Mouse (Mus musculus) CH12.LX (cell line): ENCODE data around the gene Pdzrn4. TPM values are rescaled to one million over a fixed set of nuclear protein-coding genes. Genes with fewer than 3 reads are reported as not detected.

Experiments
- DNase-seq: peaks from one replicate; pipeline ENCODE4 v3.0.0-alpha.2; 2013; ENCODE audit errors: extremely low read depth
- H3K27ac ChIP-seq: 2 replicates; pipeline ENCODE4 v1.5.1; 2012; ENCODE audit warnings: low read depth, mild to moderate bottlenecking, control low read depth, moderate library complexity; ENCODE audit not compliant: insufficient read depth
- H3K27me3 ChIP-seq: replicated peaks from 2 replicates; pipeline ENCODE3; 2012; ENCODE audit warnings: inconsistent platforms
- H3K36me3 ChIP-seq, 2 experiments: replicated peaks in 1 of 2; 2 replicates each; pipeline versions ENCODE3 to v1.6.1; 2012; ENCODE audit warnings: inconsistent platforms in 1 of 2, low read length in 1 of 2, mild to moderate bottlenecking in 1 of 2, mixed read lengths in 1 of 2, moderate library complexity in 1 of 2; ENCODE audit not compliant: control insufficient read depth in 1 of 2, insufficient read depth in 1 of 2
- H3K4me1 ChIP-seq, 2 experiments: 2 replicates each; pipeline ENCODE4 v1.6.1; 2012; ENCODE audit warnings: inconsistent platforms in 1 of 2, moderate library complexity in 1 of 2; ENCODE audit not compliant: insufficient read depth in 2 of 2, control insufficient read depth in 1 of 2
- H3K4me2 ChIP-seq: 2 replicates; pipeline ENCODE4 v1.6.1; 2012; ENCODE audit warnings: low read depth, mild to moderate bottlenecking, control low read depth; ENCODE audit not compliant: poor library complexity, insufficient read depth, severe bottlenecking
- H3K4me3 ChIP-seq, 3 experiments: fragments of 150-350 bp in 1 of 3; sonication (generic) in 1 of 3; replicated peaks in 1 of 3; 2 replicates each; pipeline versions ENCODE3 to v1.5.1; 2011 to 2012; ENCODE audit warnings: low read depth in 2 of 3, low read length in 2 of 3, mild to moderate bottlenecking in 2 of 3, moderate library complexity in 2 of 3, control low read depth in 1 of 3, improper control_type of control experiment in 1 of 3, inconsistent platforms in 1 of 3, mixed read lengths in 1 of 3; ENCODE audit not compliant: poor library complexity in 1 of 3
- H3K79me2 ChIP-seq: replicated peaks from 2 replicates; pipeline ENCODE4 v1.6.1; 2012; ENCODE audit warnings: mild to moderate bottlenecking, moderate library complexity; ENCODE audit not compliant: control insufficient read depth, poor library complexity, insufficient read depth, severe bottlenecking; ENCODE audit errors: extremely low read depth
- H3K9ac ChIP-seq: 2 replicates; pipeline ENCODE4 v1.6.1; 2012; ENCODE audit warnings: low read depth, mild to moderate bottlenecking, control low read depth, moderate library complexity; ENCODE audit not compliant: insufficient read depth
- H3K9me3 ChIP-seq: replicated peaks from 2 replicates; pipeline ENCODE3; 2012; ENCODE audit warnings: low read length, inconsistent platforms, mixed read lengths
- BHLHE40 ChIP-seq: IDR thresholded peaks from 2 replicates; pipeline ENCODE4 v1.6.1; 2011; ENCODE audit warnings: mild to moderate bottlenecking, low read depth, low read length, improper control_type of control experiment
- CHD1 ChIP-seq: IDR thresholded peaks from 2 replicates; pipeline ENCODE4 v1.6.1; 2012; ENCODE audit warnings: low read depth, low read length, improper control_type of control experiment, inconsistent platforms
- E2F4 ChIP-seq: IDR thresholded peaks from 2 replicates; pipeline ENCODE4 v1.6.1; 2011; ENCODE audit warnings: low read depth, low read length, improper control_type of control experiment; ENCODE audit not compliant: insufficient replicate concordance
- EP300 ChIP-seq: IDR thresholded peaks from 2 replicates; pipeline ENCODE4 v1.6.1; 2011; ENCODE audit warnings: low read length, improper control_type of control experiment
- IRF4 ChIP-seq: IDR thresholded peaks from 2 replicates; pipeline ENCODE4 v1.6.1; 2014; ENCODE audit warnings: low read depth, mild to moderate bottlenecking, inconsistent platforms, low read length, improper control_type of control experiment
- JUND ChIP-seq: conservative IDR thresholded peaks from 2 replicates; pipeline ENCODE4 v1.6.1; 2011; ENCODE audit warnings: low read depth, low read length, improper control_type of control experiment
- MEF2A ChIP-seq: IDR thresholded peaks from 2 replicates; pipeline ENCODE4 v1.6.1; 2014; ENCODE audit warnings: low read depth, mild to moderate bottlenecking, inconsistent platforms, low read length, improper control_type of control experiment, borderline replicate concordance
- NELFE ChIP-seq: IDR thresholded peaks from 2 replicates; pipeline ENCODE4 v1.6.1; 2011; ENCODE audit warnings: low read depth, low read length, improper control_type of control experiment
- NRF1 ChIP-seq: IDR thresholded peaks from 2 replicates; pipeline ENCODE4 v1.6.1; 2014; ENCODE audit warnings: low read depth, mild to moderate bottlenecking, inconsistent platforms, low read length, improper control_type of control experiment, moderate library complexity
- RCOR1 ChIP-seq: conservative IDR thresholded peaks from 2 replicates; pipeline ENCODE4 v1.6.1; 2012; ENCODE audit warnings: low read depth, mild to moderate bottlenecking, inconsistent platforms, low read length, improper control_type of control experiment
- SIN3A ChIP-seq: IDR thresholded peaks from 2 replicates; pipeline ENCODE4 v1.6.1; 2012; ENCODE audit warnings: low read length, improper control_type of control experiment, inconsistent platforms
- SMC3 ChIP-seq: IDR thresholded peaks from 2 replicates; pipeline ENCODE4 v1.6.1; 2011; ENCODE audit warnings: low read depth, low read length, improper control_type of control experiment
- USF1 ChIP-seq: IDR thresholded peaks from 2 replicates; pipeline ENCODE4 v1.6.1; 2014; ENCODE audit warnings: low read depth, mild to moderate bottlenecking, inconsistent platforms, low read length, improper control_type of control experiment
- ZC3H11A ChIP-seq: IDR thresholded peaks from 2 replicates; pipeline ENCODE4 v1.6.1; 2012; ENCODE audit warnings: low read depth, mild to moderate bottlenecking, inconsistent platforms, low read length, improper control_type of control experiment
- ZKSCAN1 ChIP-seq: IDR thresholded peaks from 2 replicates; pipeline ENCODE4 v1.6.1; 2012; ENCODE audit warnings: low read depth, inconsistent platforms, low read length, improper control_type of control experiment, borderline replicate concordance
- ZMIZ1 ChIP-seq: IDR thresholded peaks from 2 replicates; pipeline ENCODE4 v1.6.1; 2012; ENCODE audit warnings: low read depth, mild to moderate bottlenecking, inconsistent platforms, low read length, improper control_type of control experiment
- dilution Hi-C: fragments of 300-500 bp; cut with MboI; formaldehyde crosslinking; loops from 2 replicates; pipeline ENCODE4 v1.14.3; 2020; ENCODE audit warnings: low sequenced_read_pairs; ENCODE audit not compliant: extremely low pct_unique_long_range_greater_than_20kb, extremely low pct_ligation_motif_present
- in situ Hi-C: fragments of 300-500 bp; cut with MboI; formaldehyde crosslinking; loops from 3 replicates; pipeline ENCODE4 v1.14.3; 2019; ENCODE audit warnings: low sequenced_read_pairs, low pct_ligation_motif_present, low pct_unique_long_range_greater_than_20kb, mixed read lengths
- polyA plus RNA-seq: library from polyadenylated mRNA; unstranded; fragments of >175 nt; gene quantifications from 2 replicates; pipeline ENCODE4 v1.2.1, GENCODE M21; 2012; ENCODE audit warnings: low read depth; ENCODE audit not compliant: insufficient read length
- total RNA-seq, 2 experiments: library from RNA; depleted of rRNA; stranded (reverse); fragments of 300-350 nt in 1 of 2; fragments of >200 nt in 1 of 2; gene quantifications; 2 replicates each; pipeline ENCODE4 v1.2.3; 2012 to 2014

Pdzrn4 gene
- total and polyA plus RNA-seq, 3 experiments: not detected

GRCm38 (mm10) chr15:92769535-92769934, 372.9 kb downstream of the Pdzrn4 start:
- no peak overlapping the region for H3K9ac ChIP-seq
- peaks cover 47% of the 10 kb centered on the region for H3K9me3 ChIP-seq
- H3K36me3 ChIP-seq: no peaks in the 10 kb centered on the region
- TF ChIP-seq ZKSCAN1 (no peak), RCOR1 (no peak), ZMIZ1 (no peak), BHLHE40 (no peak), NELFE (no peak), IRF4 (no peak), SMC3 (no peak), ZC3H11A (no peak)
- H3K4me3 ChIP-seq: no peak overlapping the region
- H3K4me2 ChIP-seq: no peak overlapping the region
- H3K79me2 ChIP-seq: no peaks in the 10 kb centered on the region
- in situ Hi-C loops (no loop called here), dilution Hi-C loops (no loop called here)
- H3K27me3 ChIP-seq: no peaks in the 10 kb centered on the region
- no peaks in the 10 kb centered on the region for H3K4me1 ChIP-seq
- no peak for DNase-seq
- no peak overlapping the region for H3K27ac ChIP-seq

GRCm38 (mm10) chr15:92788036-92788435, 391.4 kb downstream of the Pdzrn4 start:
- no peak for DNase-seq
- no peaks in the 10 kb centered on the region for H3K4me1 ChIP-seq
- H3K9ac ChIP-seq: no peak overlapping the region
- TF ChIP-seq BHLHE40: no peak
- TF ChIP-seq JUND: no peak
- no peak for TF ChIP-seq MEF2A
- TF ChIP-seq USF1: no peak
- TF ChIP-seq CHD1: no peak
- no peak for TF ChIP-seq E2F4
- no peak for TF ChIP-seq EP300
- TF ChIP-seq NRF1: no peak
- TF ChIP-seq ZMIZ1: no peak
- no peak for TF ChIP-seq SIN3A
- TF ChIP-seq, all 38 proteins: peak for 0
- Histone ChIP-seq H3K4me2 (no peak overlapping the region), H3K79me2 (no peaks in the 10 kb centered on the region), H3K9me3 (peaks cover 66% of the 10 kb centered on the region), H3K27me3 (no peaks in the 10 kb centered on the region), H3K36me3 (no peaks in the 10 kb centered on the region), H3K27ac (no peak overlapping the region), H3K4me3 (no peak overlapping the region)
- dilution Hi-C loops (no loop called here), in situ Hi-C loops (no loop called here)
